Mouse (Mus musculus): ENCODE results near the gene Nlgn1. TPM values are rescaled to one million over a fixed set of nuclear protein-coding genes. Genes with fewer than 3 reads are reported as not detected.

Nlgn1 gene
- polyA plus RNA-seq, 1 experiment from 2014 or later: 34.4 TPM

DNA sequence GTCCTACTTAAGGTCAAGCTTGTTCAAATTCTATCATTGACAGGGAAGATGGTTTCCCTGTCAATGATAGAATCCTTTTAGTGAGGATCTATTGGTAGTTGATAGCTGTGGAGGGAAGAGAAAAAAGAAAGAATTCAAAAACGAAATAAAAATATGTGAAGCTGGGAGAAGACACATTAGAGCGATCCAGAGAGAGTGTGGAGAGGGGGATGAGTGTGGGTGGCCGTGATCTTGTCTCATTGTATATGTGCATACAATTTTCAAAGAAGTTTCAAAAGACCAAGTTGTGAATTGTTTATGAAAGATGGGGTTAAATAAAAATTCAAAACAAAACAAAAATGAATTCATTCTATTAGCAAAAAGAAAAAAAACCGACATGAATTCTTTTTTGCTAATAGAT is 568.6 kb downstream of the Nlgn1 start:
- no peaks in the 10 kb centered on the region for H3K36me3 ChIP-seq (ENCODE audit: control insufficient read depth, insufficient read depth, low read length)

DNA sequence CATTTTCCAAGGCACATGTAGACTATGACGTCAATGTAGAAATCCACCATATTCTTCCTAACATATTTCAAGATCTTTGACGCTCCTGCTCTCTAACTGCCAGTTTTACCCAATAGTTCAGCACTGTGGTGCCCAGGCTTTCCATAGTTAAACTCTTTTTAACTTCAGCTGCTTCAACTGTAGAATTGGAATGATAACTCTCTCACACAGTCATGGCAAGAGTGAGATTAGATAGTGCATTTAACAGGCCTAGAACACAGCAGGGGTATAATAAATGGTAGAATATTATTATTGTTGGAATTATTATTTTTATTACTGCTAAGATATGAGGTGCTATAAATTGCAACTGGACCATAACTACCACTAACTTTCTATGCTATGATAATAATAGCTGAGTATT is 574.4 kb downstream of the Nlgn1 start:
- 96% methylated on average over 2 of the region's 2 CpGs for WGBS
- no peak for ATAC-seq
- Histone ChIP-seq H3K4me1 (ENCODE audit: control insufficient read depth, insufficient read depth, low read length) (no peaks in the 10 kb centered on the region), H3K27ac (ENCODE audit: low read length) (no peak overlapping the region), H3K27me3 (ENCODE audit: control insufficient read depth, insufficient read depth, low read depth, low read length) (no peaks in the 10 kb centered on the region), H3K36me3 (ENCODE audit: control insufficient read depth, insufficient read depth, low read length) (no peaks in the 10 kb centered on the region), H3K4me3 (ENCODE audit: low read depth, low read length) (no peak overlapping the region), H3K9ac (ENCODE audit: low read depth, low read length) (no peak overlapping the region), H3K4me2 (ENCODE audit: low read length) (no peak overlapping the region), H3K9me3 (replicated peaks; ENCODE audit: control insufficient read depth, low read length, poor library complexity, severe bottlenecking) (no peaks in the 10 kb centered on the region)

More for the DNA sequence above, 568.6 kb downstream of the Nlgn1 start:
- Histone ChIP-seq H3K4me2 (ENCODE audit: low read length) (no peak overlapping the region), H3K9ac (ENCODE audit: low read depth, low read length) (no peak overlapping the region), H3K9me3 (replicated peaks; ENCODE audit: control insufficient read depth, low read length, poor library complexity, severe bottlenecking) (no peaks in the 10 kb centered on the region), H3K27ac (ENCODE audit: low read length) (no peak overlapping the region), H3K4me3 (ENCODE audit: low read depth, low read length) (no peak overlapping the region), H3K27me3 (ENCODE audit: control insufficient read depth, insufficient read depth, low read depth, low read length) (no peaks in the 10 kb centered on the region), H3K4me1 (ENCODE audit: control insufficient read depth, insufficient read depth, low read length) (no peaks in the 10 kb centered on the region)
- WGBS: 84% methylated on average over 4 of the region's 4 CpGs
- no peak for ATAC-seq

DNA sequence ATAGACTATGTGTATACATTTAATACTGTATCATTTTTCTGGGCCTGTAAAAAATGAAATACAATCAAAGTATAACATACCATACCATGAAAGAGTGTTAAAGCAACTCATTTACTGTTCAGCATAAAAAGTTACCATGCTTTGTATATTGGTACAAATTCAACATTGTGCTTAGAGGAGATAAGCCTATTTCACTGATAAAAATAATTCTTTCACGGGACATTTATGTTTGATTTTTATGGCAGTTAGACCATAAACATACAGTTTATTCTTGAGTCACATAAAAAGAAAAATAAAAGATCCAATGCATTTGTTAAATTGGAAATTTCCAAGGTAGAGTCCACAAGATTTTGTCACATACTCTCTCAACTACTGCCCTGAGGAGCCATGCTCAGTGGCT is 608.1 kb downstream of the Nlgn1 start:
- H3K4me3 ChIP-seq (ENCODE audit: low read depth, low read length): no peak overlapping the region
- 84% methylated on average over 1 of the region's 1 CpGs for WGBS
- no peak overlapping the region for H3K27ac ChIP-seq (ENCODE audit: low read length)
- H3K36me3 ChIP-seq (ENCODE audit: control insufficient read depth, insufficient read depth, low read length): no peaks in the 10 kb centered on the region
- no peaks in the 10 kb centered on the region for H3K9me3 ChIP-seq (replicated peaks; ENCODE audit: control insufficient read depth, low read length, poor library complexity, severe bottlenecking)
- no peaks in the 10 kb centered on the region for H3K27me3 ChIP-seq (ENCODE audit: control insufficient read depth, insufficient read depth, low read depth, low read length)
- no peak for ATAC-seq
- no peak overlapping the region for H3K4me2 ChIP-seq (ENCODE audit: low read length)
- H3K4me1 ChIP-seq (ENCODE audit: control insufficient read depth, insufficient read depth, low read length): no peaks in the 10 kb centered on the region
- H3K9ac ChIP-seq (ENCODE audit: low read depth, low read length): no peak overlapping the region

DNA sequence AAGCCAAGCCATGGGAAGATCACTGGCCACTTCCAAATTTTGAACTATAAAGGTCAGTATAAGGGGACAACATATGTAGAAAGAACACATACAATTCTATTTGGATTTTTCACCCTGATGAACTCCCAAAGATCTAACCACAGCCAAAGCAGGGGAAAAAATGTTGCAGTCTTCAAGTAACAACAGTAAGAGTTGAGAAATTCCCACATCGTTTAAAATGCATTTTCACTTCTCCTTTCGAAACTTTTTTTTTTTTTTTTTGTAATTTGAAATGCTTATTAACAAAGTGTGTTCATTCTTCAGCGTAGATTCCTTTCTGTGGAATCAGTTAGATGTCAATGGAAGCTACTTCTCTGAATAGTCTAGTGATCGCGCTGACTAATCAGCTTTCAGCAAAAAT is 610.8 kb downstream of the Nlgn1 start:
- Histone ChIP-seq H3K27me3 (ENCODE audit: control insufficient read depth, insufficient read depth, low read depth, low read length) (no peaks in the 10 kb centered on the region), H3K36me3 (ENCODE audit: control insufficient read depth, insufficient read depth, low read length) (no peaks in the 10 kb centered on the region), H3K4me3 (ENCODE audit: low read depth, low read length) (no peak overlapping the region), H3K27ac (ENCODE audit: low read length) (no peak overlapping the region), H3K9me3 (replicated peaks; ENCODE audit: control insufficient read depth, low read length, poor library complexity, severe bottlenecking) (no peaks in the 10 kb centered on the region), H3K9ac (ENCODE audit: low read depth, low read length) (no peak overlapping the region), H3K4me2 (ENCODE audit: low read length) (no peak overlapping the region), H3K4me1 (ENCODE audit: control insufficient read depth, insufficient read depth, low read length) (no peaks in the 10 kb centered on the region)
- 66% methylated on average over 5 of the region's 5 CpGs for WGBS
- no peak for ATAC-seq

DNA sequence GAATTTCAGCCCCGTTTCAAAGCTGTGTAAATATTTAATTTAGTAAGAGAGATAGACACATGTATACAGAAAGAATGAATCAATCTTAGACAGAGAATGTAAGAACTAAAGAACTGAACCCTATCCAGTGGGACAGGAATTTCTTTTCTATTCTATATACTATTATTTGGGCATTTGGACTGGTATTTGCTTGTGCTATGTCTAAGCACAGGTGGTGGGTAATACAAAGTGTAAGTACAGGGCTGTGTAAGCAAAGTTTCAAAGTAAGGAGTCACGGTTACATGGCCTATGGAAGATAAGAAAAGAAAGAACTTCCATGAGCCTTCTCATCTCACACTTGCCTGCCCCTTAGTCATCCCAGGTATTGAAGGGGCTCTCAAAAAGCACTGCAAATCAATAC is 624.9 kb downstream of the Nlgn1 start:
- no peaks in the 10 kb centered on the region for H3K9me3 ChIP-seq (replicated peaks; ENCODE audit: control insufficient read depth, low read length, poor library complexity, severe bottlenecking)
- H3K27ac ChIP-seq (ENCODE audit: low read length): no peak overlapping the region
- WGBS: 79% methylated on average over 2 of the region's 2 CpGs
- no peak overlapping the region for H3K4me2 ChIP-seq (ENCODE audit: low read length)
- no peak for ATAC-seq
- no peak overlapping the region for H3K9ac ChIP-seq (ENCODE audit: low read depth, low read length)
- H3K4me3 ChIP-seq (ENCODE audit: low read depth, low read length): no peak overlapping the region
- H3K36me3 ChIP-seq (ENCODE audit: control insufficient read depth, insufficient read depth, low read length): no peaks in the 10 kb centered on the region
- no peaks in the 10 kb centered on the region for H3K4me1 ChIP-seq (ENCODE audit: control insufficient read depth, insufficient read depth, low read length)
- H3K27me3 ChIP-seq (ENCODE audit: control insufficient read depth, insufficient read depth, low read depth, low read length): no peaks in the 10 kb centered on the region

DNA sequence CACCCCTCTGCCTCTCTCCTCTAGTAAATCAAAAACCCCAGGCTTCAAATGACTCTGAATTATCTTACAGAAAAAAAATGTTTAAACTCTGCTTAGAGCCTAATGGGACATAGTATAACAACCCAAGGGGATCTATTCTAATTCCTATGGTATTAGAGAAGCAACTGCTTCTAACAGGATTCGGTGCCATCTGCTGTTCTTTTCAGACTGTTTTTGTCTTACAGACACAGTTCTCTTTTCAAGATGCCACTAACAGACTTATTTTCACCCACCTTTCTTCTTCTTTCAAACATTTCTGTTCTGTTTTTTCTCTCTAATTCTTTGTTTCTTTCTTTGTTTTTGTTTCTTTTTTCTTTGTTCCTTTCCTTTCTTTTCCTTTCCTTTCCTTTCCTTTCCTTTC is 635.0 kb downstream of the Nlgn1 start:
- no peak for ATAC-seq
- no peaks in the 10 kb centered on the region for H3K36me3 ChIP-seq (ENCODE audit: control insufficient read depth, insufficient read depth, low read length)
- no peak overlapping the region for H3K27ac ChIP-seq (ENCODE audit: low read length)
- WGBS: 58% methylated on average over 1 of the region's 1 CpGs
- H3K27me3 ChIP-seq (ENCODE audit: control insufficient read depth, insufficient read depth, low read depth, low read length): no peaks in the 10 kb centered on the region
- no peaks in the 10 kb centered on the region for H3K4me1 ChIP-seq (ENCODE audit: control insufficient read depth, insufficient read depth, low read length)
- no peaks in the 10 kb centered on the region for H3K9me3 ChIP-seq (replicated peaks; ENCODE audit: control insufficient read depth, low read length, poor library complexity, severe bottlenecking)
- no peak overlapping the region for H3K9ac ChIP-seq (ENCODE audit: low read depth, low read length)
- H3K4me3 ChIP-seq (ENCODE audit: low read depth, low read length): no peak overlapping the region
- H3K4me2 ChIP-seq (ENCODE audit: low read length): no peak overlapping the region

DNA sequence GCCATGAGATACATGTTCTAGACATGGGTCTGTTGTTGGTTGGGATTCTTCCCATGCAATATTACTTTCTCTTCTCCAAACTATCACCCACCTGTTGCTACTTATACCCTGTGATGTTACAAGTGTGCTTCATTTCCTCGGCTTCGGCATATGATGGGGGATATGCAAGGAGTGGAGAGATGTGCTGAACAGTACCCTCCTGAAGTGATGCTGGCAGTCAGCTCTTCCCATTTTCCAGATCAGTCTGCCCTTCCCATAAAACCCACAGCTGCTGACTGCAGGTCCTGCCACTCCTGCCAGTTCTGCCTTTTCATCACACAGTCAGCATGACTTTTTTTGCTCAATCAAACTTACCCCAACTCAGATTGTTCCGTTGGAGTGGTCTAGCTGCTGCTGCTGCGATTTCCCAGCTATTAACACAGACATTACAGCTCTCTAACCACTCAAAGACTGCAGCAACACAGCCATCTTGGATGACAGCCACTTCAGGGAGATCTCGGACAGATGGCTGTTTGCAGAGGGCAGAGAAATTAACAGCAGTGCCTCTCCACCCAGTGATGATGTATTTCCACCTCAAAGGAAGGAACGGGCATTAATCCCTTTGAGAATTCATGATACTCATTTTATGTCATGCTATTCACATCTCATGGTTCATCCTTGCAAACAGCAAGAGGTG is 643.3 kb downstream of the Nlgn1 start:
- Histone ChIP-seq H3K9ac (ENCODE audit: low read depth, low read length) (no peak overlapping the region), H3K4me2 (ENCODE audit: low read length) (no peak overlapping the region), H3K27me3 (ENCODE audit: control insufficient read depth, insufficient read depth, low read depth, low read length) (no peaks in the 10 kb centered on the region), H3K27ac (ENCODE audit: low read length) (no peak overlapping the region), H3K4me1 (ENCODE audit: control insufficient read depth, insufficient read depth, low read length) (no peaks in the 10 kb centered on the region), H3K4me3 (ENCODE audit: low read depth, low read length) (no peak overlapping the region), H3K9me3 (replicated peaks; ENCODE audit: control insufficient read depth, low read length, poor library complexity, severe bottlenecking) (no peaks in the 10 kb centered on the region), H3K36me3 (ENCODE audit: control insufficient read depth, insufficient read depth, low read length) (no peaks in the 10 kb centered on the region)
- 77% methylated on average over 6 of the region's 6 CpGs for WGBS
- ATAC-seq: no peak

DNA sequence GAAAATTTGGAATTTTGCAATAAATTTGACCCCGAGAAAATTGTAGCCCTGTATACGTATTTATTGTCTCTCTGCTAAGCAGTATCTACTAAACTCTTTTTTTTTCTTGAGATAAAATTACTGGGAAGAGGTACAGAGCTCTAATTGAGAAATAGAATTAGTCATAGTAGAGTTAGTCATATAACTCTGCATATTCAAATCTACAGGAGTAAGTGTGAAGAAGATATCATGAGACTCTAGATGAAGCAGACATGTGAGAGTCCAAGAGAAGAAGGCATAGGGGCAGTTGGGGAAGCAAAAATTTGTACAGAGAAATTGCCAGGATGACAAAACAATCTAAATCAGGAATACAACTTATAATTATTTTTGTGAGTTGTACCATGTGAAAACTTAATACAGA is 648.6 kb downstream of the Nlgn1 start:
- Histone ChIP-seq H3K4me1 (ENCODE audit: control insufficient read depth, insufficient read depth, low read length) (no peaks in the 10 kb centered on the region), H3K4me2 (ENCODE audit: low read length) (no peak overlapping the region), H3K27me3 (ENCODE audit: control insufficient read depth, insufficient read depth, low read depth, low read length) (no peaks in the 10 kb centered on the region), H3K36me3 (ENCODE audit: control insufficient read depth, insufficient read depth, low read length) (no peaks in the 10 kb centered on the region), H3K4me3 (ENCODE audit: low read depth, low read length) (no peak overlapping the region), H3K9ac (ENCODE audit: low read depth, low read length) (no peak overlapping the region), H3K9me3 (replicated peaks; ENCODE audit: control insufficient read depth, low read length, poor library complexity, severe bottlenecking) (no peaks in the 10 kb centered on the region), H3K27ac (ENCODE audit: low read length) (no peak overlapping the region)
- WGBS: 95% methylated on average over 2 of the region's 2 CpGs
- ATAC-seq: no peak

DNA sequence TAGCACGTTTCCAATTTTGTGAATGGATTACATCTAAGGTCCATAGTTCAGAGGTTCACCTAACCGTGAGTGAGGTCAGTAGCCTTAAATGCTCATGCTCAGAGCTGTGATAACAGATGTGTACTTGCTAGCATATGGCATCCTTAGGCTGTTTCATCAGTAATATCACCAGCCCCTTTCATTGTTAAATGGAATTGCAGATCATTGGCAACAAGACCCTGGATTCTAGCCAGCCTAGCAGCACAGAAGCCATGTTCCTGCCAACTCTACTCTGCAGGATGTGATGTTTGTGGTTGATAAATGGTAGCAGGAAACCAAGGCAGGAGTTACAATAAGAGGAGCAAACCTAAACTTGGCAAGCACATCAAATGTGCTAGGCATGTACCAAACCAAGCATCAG is 652.9 kb downstream of the Nlgn1 start:
- H3K4me3 ChIP-seq (ENCODE audit: low read depth, low read length): no peak overlapping the region
- no peaks in the 10 kb centered on the region for H3K4me1 ChIP-seq (ENCODE audit: control insufficient read depth, insufficient read depth, low read length)
- H3K36me3 ChIP-seq (ENCODE audit: control insufficient read depth, insufficient read depth, low read length): no peaks in the 10 kb centered on the region
- H3K27me3 ChIP-seq (ENCODE audit: control insufficient read depth, insufficient read depth, low read depth, low read length): no peaks in the 10 kb centered on the region
- no peak overlapping the region for H3K4me2 ChIP-seq (ENCODE audit: low read length)
- no peak for ATAC-seq
- H3K9me3 ChIP-seq (replicated peaks; ENCODE audit: control insufficient read depth, low read length, poor library complexity, severe bottlenecking): no peaks in the 10 kb centered on the region
- WGBS: 77% methylated on average over 2 of the region's 2 CpGs
- no peak overlapping the region for H3K27ac ChIP-seq (ENCODE audit: low read length)
- no peak overlapping the region for H3K9ac ChIP-seq (ENCODE audit: low read depth, low read length)
